Comparison of ENCODE assay signal across 13 mouse cellular contexts in genomic region chr1:156217941-156218340, GRCm38 (mm10). TPM values are rescaled to one million over a fixed set of nuclear protein-coding genes. Genes with fewer than 3 reads are reported as not detected.
A peak's percentile ranks its signal among the peaks of the same experiment; 100 is the strongest.
DNase-seq lines count a peak whose midpoint lies in the region; ATAC-seq and TF ChIP-seq lines count a peak whose summit lies in the region.
"Had no signal": no experiment of that assay in that cellular context is flagged by ENCODE, and none has a peak within 500 bp of the region (broad histone marks: within the 10 kb centered on the region; RNA-seq: fewer than 3 reads in every experiment).

No protein-coding gene starts in this region.

- H3K27ac ChIP-seq in heart, embryonic 10.5 days: peak overlapping the region; percentile 70
- no peak overlapping the region for H3K27ac ChIP-seq in lung, postnatal 0 days (ENCODE audit: low read length)
- peak overlapping the region; percentile 80 for H3K27ac ChIP-seq in embryonic fibroblast, embryonic 13.5 days (ENCODE audit: insufficient read depth, low read length)
- H3K27ac ChIP-seq in liver, postnatal 0 days (ENCODE audit: low read depth): peak overlapping the region; percentile 80
- H3K27ac ChIP-seq: hindbrain, postnatal 0 days; limb, embryonic 12.5 days had no signal

- peak; percentile 16; the same call in 1 of the 2 replicates for ATAC-seq in lung, postnatal 0 days
- ATAC-seq in liver, postnatal 0 days: no peak
- ATAC-seq: CD4-positive, CD25-positive, alpha-beta regulatory T cell, adult 4 months; hindbrain, postnatal 0 days had no signal

- no peak overlapping the region for H3K4me2 ChIP-seq in lung, postnatal 0 days (replicated peaks; ENCODE audit: low read depth, low read length)
- no peak overlapping the region for H3K4me2 ChIP-seq in liver, postnatal 0 days (ENCODE audit: low read depth, low read length)
- H3K4me2 ChIP-seq: limb, embryonic 12.5 days had no signal

- peaks cover 57% of the 10 kb centered on the region for H3K4me1 ChIP-seq in heart, embryonic 10.5 days
- H3K4me1 ChIP-seq in lung, postnatal 0 days (ENCODE audit: insufficient read depth, low read depth, low read length): no peaks in the 10 kb centered on the region
- peaks cover 18% of the 10 kb centered on the region for H3K4me1 ChIP-seq in embryonic fibroblast, embryonic 13.5 days (ENCODE audit: control insufficient read depth, insufficient read depth, low read length)
- H3K4me1 ChIP-seq in liver, postnatal 0 days (ENCODE audit: insufficient read depth): peaks cover 40% of the 10 kb centered on the region
- H3K4me1 ChIP-seq: limb, embryonic 12.5 days had no signal

- no peaks in the 10 kb centered on the region for H3K27me3 ChIP-seq in heart, embryonic 10.5 days (ENCODE audit: insufficient read depth, poor library complexity, severe bottlenecking)
- H3K27me3 ChIP-seq in lung, postnatal 0 days (replicated peaks; ENCODE audit: insufficient read depth, low read length): no peaks in the 10 kb centered on the region
- H3K27me3 ChIP-seq in liver, postnatal 0 days (ENCODE audit: insufficient read depth, low read length): no peaks in the 10 kb centered on the region
- H3K27me3 ChIP-seq: limb, embryonic 12.5 days had no signal

- DNase-seq in heart, embryonic 10.5 days (ENCODE audit: low spot score): no peak
- DNase-seq in heart, adult 9 months (ENCODE audit: low spot score in 2 of 2): no peak
- no peak for DNase-seq in lung, postnatal 0 days (ENCODE audit: low spot score)
- DNase-seq in lung, adult 18-20 months: no peak
- DNase-seq in liver, postnatal 0 days: no peak
- no peak for DNase-seq in spleen, adult 18-20 months
- DNase-seq: cerebellum, postnatal 14 days; layer of hippocampus, postnatal 36 days had no signal

- no peak for TF ChIP-seq CTCF in lung, postnatal 0 days (IDR thresholded peaks at IDR 0.05)
- TF ChIP-seq CTCF in embryonic fibroblast, embryonic 13.5 days (IDR thresholded peaks at IDR 0.05; ENCODE audit: borderline replicate concordance, insufficient read depth, low read length): no peak
- no peak for TF ChIP-seq CTCF in liver, postnatal 0 days (IDR thresholded peaks at IDR 0.05; ENCODE audit: low read depth)

- no peaks in the 10 kb centered on the region for H3K9me3 ChIP-seq in heart, embryonic 10.5 days
- no peaks in the 10 kb centered on the region for H3K9me3 ChIP-seq in lung, postnatal 0 days (ENCODE audit: low read length)
- H3K9me3 ChIP-seq in liver, postnatal 0 days (ENCODE audit: low read length): no peaks in the 10 kb centered on the region
- H3K9me3 ChIP-seq: limb, embryonic 12.5 days had no signal

- H3K36me3 ChIP-seq in heart, embryonic 10.5 days: no peaks in the 10 kb centered on the region
- no peaks in the 10 kb centered on the region for H3K36me3 ChIP-seq in lung, postnatal 0 days (ENCODE audit: insufficient read depth, low read length)
- no peaks in the 10 kb centered on the region for H3K36me3 ChIP-seq in liver, postnatal 0 days (replicated peaks; ENCODE audit: insufficient read depth, low read length)
- H3K36me3 ChIP-seq: limb, embryonic 12.5 days had no signal

- no peak overlapping the region for H3K4me3 ChIP-seq in heart, embryonic 10.5 days
- no peak overlapping the region for H3K4me3 ChIP-seq in lung, postnatal 0 days (ENCODE audit: low read depth, low read length)
- no peak overlapping the region for H3K4me3 ChIP-seq in embryonic fibroblast, embryonic 13.5 days (ENCODE audit: insufficient read depth, low read length)
- H3K4me3 ChIP-seq in liver, postnatal 0 days (ENCODE audit: low read depth, low read length): no peak overlapping the region
- H3K4me3 ChIP-seq: limb, embryonic 12.5 days had no signal

- TF ChIP-seq EP300 in lung, postnatal 0 days (IDR thresholded peaks at IDR 0.05): no peak
- TF ChIP-seq EP300 in liver, postnatal 0 days (IDR thresholded peaks at IDR 0.05; ENCODE audit: low read depth): no peak

- no peak for TF ChIP-seq POLR2A in embryonic fibroblast, embryonic 13.5 days (IDR thresholded peaks at IDR 0.05; ENCODE audit: low read depth, low read length)

- 37% methylated on average over 8 of the region's 8 CpGs for WGBS in heart, embryonic 10.5 days
- 58% methylated on average over 8 of the region's 8 CpGs for WGBS in lung, postnatal 0 days
- 75% methylated on average over 8 of the region's 8 CpGs for WGBS in liver, postnatal 0 days (ENCODE audit: insufficient replicate concordance)

- no peak overlapping the region for H3K9ac ChIP-seq in lung, postnatal 0 days (replicated peaks; ENCODE audit: low read depth)
- no peak overlapping the region for H3K9ac ChIP-seq in liver, postnatal 0 days (replicated peaks)
- H3K9ac ChIP-seq: limb, embryonic 12.5 days had no signal

RNA-seq across cellular contexts. Expression of gene Fam163a, which starts 13.1 kb away (rescaled TPM):
- polyA plus RNA-seq in heart, embryonic 10.5 days (2016; fragmentation: Nextera tagmentation; extraction: Ambion mirVana): 1.1 and 3.1 TPM in 2 replicates
- polyA plus RNA-seq in lung, postnatal 0 days (2015; fragmentation: Nextera tagmentation; extraction: Ambion mirVana): 0.04 and 0.10 TPM in 2 replicates
- polyA plus RNA-seq in embryonic fibroblast, embryonic 13.5 days (2011; ENCODE audit: insufficient read length, low read depth, missing spikeins): not detected in 2 replicates
- 0.05 and 0.07 TPM in 2 replicates for polyA plus RNA-seq in liver, postnatal 0 days (2015; fragmentation: Nextera tagmentation; extraction: Ambion mirVana)
- polyA plus RNA-seq: CD4-positive, CD25-positive, alpha-beta regulatory T cell, adult 4 months; gonadal fat pad, adult 2 months had no signal
